In the genomic region with DNA sequence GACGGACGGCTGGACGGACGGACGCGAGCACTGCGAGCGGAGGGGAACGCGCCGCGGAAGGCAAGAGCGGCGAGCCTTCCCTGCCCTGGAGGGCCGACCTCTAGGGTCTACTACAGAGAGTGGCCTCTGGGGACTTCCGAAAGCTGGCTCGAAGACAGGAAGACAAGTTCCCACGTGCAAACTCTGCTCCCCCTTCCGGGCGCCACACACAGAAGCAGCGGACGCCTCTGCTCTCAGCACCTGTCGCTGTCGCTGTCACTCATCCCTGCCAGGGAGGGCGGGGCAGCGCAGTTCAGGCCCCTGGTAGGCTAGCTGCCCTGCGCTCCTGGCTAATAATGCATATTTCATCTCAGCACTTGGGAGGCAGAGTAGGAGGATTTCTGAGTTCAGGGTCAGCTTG, we compare ENCODE assay signal across 9 mouse cellular contexts. TPM values are rescaled to one million over a fixed set of nuclear protein-coding genes. Genes with fewer than 3 reads are reported as not detected.
DNase-seq lines count a peak whose midpoint lies in the region; ATAC-seq and TF ChIP-seq lines count a peak whose summit lies in the region.
"Had no signal": no experiment of that assay in that cellular context is flagged by ENCODE, and none has a peak within 500 bp of the region (broad histone marks: within the 10 kb centered on the region; RNA-seq: fewer than 3 reads in every experiment).

No protein-coding gene starts in this region.

- H3K4me2 ChIP-seq in hindbrain, postnatal 0 days (ENCODE audit: low read depth, low read length) = peak overlapping the region; percentile 56
- H3K4me2 ChIP-seq in midbrain, embryonic 16.5 days (ENCODE audit: low read length) = peak overlapping the region; percentile 71

- no peaks in the 10 kb centered on the region for H3K79me2 ChIP-seq in liver, adult 2 months (ENCODE audit: control insufficient read depth, insufficient read depth, low read length)

- H3K9ac ChIP-seq in hindbrain, postnatal 0 days (replicated peaks; ENCODE audit: low read length) = no peak overlapping the region
- peak overlapping the region; percentile 71 for H3K9ac ChIP-seq in liver, adult 2 months (ENCODE audit: low read depth, low read length)
- H3K9ac ChIP-seq in midbrain, embryonic 16.5 days (ENCODE audit: low read depth, low read length) = 0 out of 2 replicates have a peak overlapping the region, but pooled peaks have one; percentile 20

- H3K9me3 ChIP-seq in hindbrain, postnatal 0 days (ENCODE audit: low read length) = no peaks in the 10 kb centered on the region
- H3K9me3 ChIP-seq in midbrain, embryonic 16.5 days (replicated peaks; ENCODE audit: control insufficient read depth, low read length, poor library complexity, severe bottlenecking) = peaks cover 6% of the 10 kb centered on the region; the same call in 1 of the 2 replicates

- H3K36me3 ChIP-seq in hindbrain, postnatal 0 days (ENCODE audit: insufficient read depth, low read length) = no peaks in the 10 kb centered on the region
- no peaks in the 10 kb centered on the region for H3K36me3 ChIP-seq in liver, adult 2 months (ENCODE audit: control insufficient read depth, insufficient read depth, low read length)
- no peaks in the 10 kb centered on the region for H3K36me3 ChIP-seq in midbrain, embryonic 16.5 days (ENCODE audit: control insufficient read depth, insufficient read depth, low read length)

- H3K27me3 ChIP-seq in hindbrain, postnatal 0 days (ENCODE audit: insufficient read depth, low read length) = peaks cover 9% of the 10 kb centered on the region; the same call in 1 of the 2 replicates
- peaks cover 6% of the 10 kb centered on the region; the same call in 1 of the 2 replicates for H3K27me3 ChIP-seq in liver, adult 2 months (ENCODE audit: control insufficient read depth, insufficient read depth, low read length)
- peaks cover 15% of the 10 kb centered on the region for H3K27me3 ChIP-seq in midbrain, embryonic 16.5 days (ENCODE audit: control insufficient read depth, insufficient read depth, low read depth, low read length)
- H3K27me3 ChIP-seq: CH12.LX had no signal

- H3K27ac ChIP-seq in bone marrow macrophage, adult 2 months (ENCODE audit: insufficient read depth, low read depth, low read length) = no peak overlapping the region
- no peak overlapping the region for H3K27ac ChIP-seq in hindbrain, postnatal 0 days
- H3K27ac ChIP-seq in liver, adult 2 months (replicated peaks; ENCODE audit: insufficient read depth, low read depth, low read length) = no peak overlapping the region
- no peak overlapping the region for H3K27ac ChIP-seq in midbrain, embryonic 16.5 days (ENCODE audit: low read length)

- peak overlapping the region; percentile 61 for H3K4me3 ChIP-seq in bone marrow macrophage, adult 2 months (ENCODE audit: insufficient read depth, low read length)
- peak overlapping the region; percentile 50 for H3K4me3 ChIP-seq in hindbrain, postnatal 0 days (ENCODE audit: low read length)
- H3K4me3 ChIP-seq in liver, adult 2 months (ENCODE audit: insufficient read depth, low read depth, low read length) = peak overlapping the region; percentile 68
- peak overlapping the region; percentile 56 for H3K4me3 ChIP-seq in midbrain, embryonic 16.5 days (ENCODE audit: low read depth, low read length)

- TF ChIP-seq POLR2A in bone marrow macrophage, adult 2 months (IDR thresholded peaks at IDR 0.05; ENCODE audit: borderline replicate concordance, low read depth, low read length) = no peak
- no peak for TF ChIP-seq POLR2A in liver, adult 2 months (IDR thresholded peaks at IDR 0.05; ENCODE audit: extremely low read depth, insufficient read depth, low read length)

- ATAC-seq in hindbrain, postnatal 0 days = peak; percentile 92
- peak; percentile 94 for ATAC-seq in midbrain, embryonic 16.5 days

- 2% methylated on average over 18 of the region's 27 CpGs for WGBS in hindbrain, postnatal 0 days
- 2% methylated on average over 27 of the region's 27 CpGs for WGBS in liver, adult 2 months
- under 1% methylated on average over 19 of the region's 27 CpGs for WGBS in midbrain, embryonic 16.5 days

- TF ChIP-seq CTCF in bone marrow macrophage, adult 2 months (IDR thresholded peaks at IDR 0.05; ENCODE audit: low read depth, low read length) = no peak
- TF ChIP-seq CTCF in hindbrain, postnatal 0 days (IDR thresholded peaks at IDR 0.05; ENCODE audit: low read depth) = peak; percentile 29; the same call in 1 of the 2 replicates
- TF ChIP-seq CTCF in liver, adult 2 months (IDR thresholded peaks at IDR 0.05; ENCODE audit: low read depth, low read length) = 0 out of 2 replicates have a peak, but pooled peaks have one; percentile 20

- no peaks in the 10 kb centered on the region for H3K4me1 ChIP-seq in bone marrow macrophage, adult 2 months (ENCODE audit: control insufficient read depth, insufficient read depth, low read length)
- no peaks in the 10 kb centered on the region for H3K4me1 ChIP-seq in hindbrain, postnatal 0 days (ENCODE audit: insufficient read depth, low read length)
- H3K4me1 ChIP-seq in liver, adult 2 months (ENCODE audit: control insufficient read depth, insufficient read depth, low read length) = no peaks in the 10 kb centered on the region; the same call in 1 of the 2 replicates
- peaks cover 5% of the 10 kb centered on the region for H3K4me1 ChIP-seq in midbrain, embryonic 16.5 days (ENCODE audit: control insufficient read depth, insufficient read depth, low read length)

- peak; percentile 46 to 55 for DNase-seq in cerebellum, postnatal 14 days
- no peak for DNase-seq in cerebellum, adult 8-10 months
- peak; percentile 35 for DNase-seq in forelimb bud, embryonic 11.5 days (ENCODE audit: low read depth, low spot score)
- DNase-seq in hindbrain, postnatal 0 days (ENCODE audit: low spot score) = peak; percentile 64
- peak; percentile 47 for DNase-seq in liver, adult 2 months (ENCODE audit: extremely low read depth, low read depth, low spot score)
- DNase-seq in testis, postnatal 10 days (ENCODE audit: low spot score) = peak; percentile 75

RNA-seq across cellular contexts. Expression of a gene that starts 0.3 kb away (rescaled TPM):
- not detected in 2 replicates for polyA plus RNA-seq in bone marrow macrophage, adult 2 months (2012; ENCODE audit: insufficient read depth, insufficient read length, missing spikeins)
- not detected in 2 replicates for total RNA-seq in hindbrain, postnatal 0 days (2014; rRNA removed)
- 0.29 and 0.49 TPM in 2 replicates for polyA plus RNA-seq in hindbrain, postnatal 0 days (2015; fragmentation: Nextera tagmentation; extraction: Ambion mirVana)
- total RNA-seq in liver, adult 2 months (2014; rRNA removed) = 0.20 TPM in 1 of 2 replicates, not detected in the other
- polyA plus RNA-seq in liver, adult 2 months (2012; rRNA removed) = not detected in 2 replicates
- 0.53 TPM in 1 of 2 replicates, not detected in the other for polyA plus RNA-seq in midbrain, embryonic 16.5 days (2015; fragmentation: Nextera tagmentation; extraction: Ambion mirVana)
- total RNA-seq: CH12.LX had no signal

RNA-seq across cellular contexts. Expression of a gene that starts 42.1 kb away (rescaled TPM):
- polyA plus RNA-seq in bone marrow macrophage, adult 2 months (2012; ENCODE audit: insufficient read depth, insufficient read length, missing spikeins) = 0.58 and 0.71 TPM in 2 replicates
- 7.2 and 8.2 TPM in 2 replicates for total RNA-seq in hindbrain, postnatal 0 days (2014; rRNA removed)
- polyA plus RNA-seq in hindbrain, postnatal 0 days (2015; fragmentation: Nextera tagmentation; extraction: Ambion mirVana) = 4.0 and 4.3 TPM in 2 replicates
- 0.60 and 0.65 TPM in 2 replicates for total RNA-seq in liver, adult 2 months (2014; rRNA removed)
- 0.04 and 0.09 TPM in 2 replicates for polyA plus RNA-seq in liver, adult 2 months (2012; rRNA removed)
- polyA plus RNA-seq in midbrain, embryonic 16.5 days (2015; fragmentation: Nextera tagmentation; extraction: Ambion mirVana) = 4.1 and 4.4 TPM in 2 replicates
